8 mouse cellular contexts compared by ENCODE assay signal in genomic region chr12:51690893-51691844, GRCm38 (mm10). TPM values are rescaled to one million over a fixed set of nuclear protein-coding genes. Genes with fewer than 3 reads are reported as not detected.
DNase-seq lines count a peak whose midpoint lies in the region; ATAC-seq and TF ChIP-seq lines count a peak whose summit lies in the region.

Gene Ap4s1, plus strand, starts transcription at chr12:51691033.

- peak within 1 kb of the TSS; percentile 74 for H3K4me3 ChIP-seq in C2C12 (ENCODE audit: insufficient read depth, poor library complexity, severe bottlenecking)
- H3K4me3 ChIP-seq in erythroblast, embryonic 14.5 days (replicated peaks) = peak within 1 kb of the TSS; percentile 100
- H3K4me3 ChIP-seq in heart, embryonic 12.5 days = peak within 1 kb of the TSS; percentile 76
- H3K4me3 ChIP-seq in kidney, postnatal 0 days (replicated peaks; ENCODE audit: low read depth, low read length) = peak within 1 kb of the TSS; percentile 96
- H3K4me3 ChIP-seq in liver, embryonic 13.5 days (replicated peaks) = peak within 1 kb of the TSS; percentile 99
- peak within 1 kb of the TSS; percentile 96 for H3K4me3 ChIP-seq in stomach, embryonic 14.5 days (ENCODE audit: low read depth, low read length)

- H3K9me3 ChIP-seq in erythroblast, embryonic 14.5 days (ENCODE audit: control insufficient read depth, low read length) = no peaks in the 10 kb centered on the region
- H3K9me3 ChIP-seq in heart, embryonic 12.5 days (replicated peaks) = no peaks in the 10 kb centered on the region
- H3K9me3 ChIP-seq in kidney, postnatal 0 days (replicated peaks; ENCODE audit: low read length) = no peaks in the 10 kb centered on the region
- no peaks in the 10 kb centered on the region for H3K9me3 ChIP-seq in liver, embryonic 13.5 days (replicated peaks)
- H3K9me3 ChIP-seq in stomach, embryonic 14.5 days (ENCODE audit: control insufficient read depth, low read depth, low read length) = no peaks in the 10 kb centered on the region

- peak within 1 kb of the TSS; percentile 69 for H3K4me2 ChIP-seq in heart, embryonic 12.5 days
- peak within 1 kb of the TSS; percentile 65 for H3K4me2 ChIP-seq in kidney, postnatal 0 days (ENCODE audit: low read length)
- H3K4me2 ChIP-seq in liver, embryonic 13.5 days = peak within 1 kb of the TSS; percentile 74
- peak within 1 kb of the TSS; percentile 54 for H3K4me2 ChIP-seq in stomach, embryonic 14.5 days (replicated peaks; ENCODE audit: low read depth, low read length)

- TF ChIP-seq POLR2A in brain, embryonic 14.5 days (IDR thresholded peaks at IDR 0.05; ENCODE audit: borderline replicate concordance, extremely low read depth, insufficient read depth, insufficient read length, poor library complexity, severe bottlenecking) = peak; percentile 23; the same call in 1 of the 2 replicates

- H3ac ChIP-seq in C2C12 (ENCODE audit: control insufficient read depth, insufficient read length, low read depth) = peak within 1 kb of the TSS; percentile 91

- under 1% methylated on average over 106 of the region's 108 CpGs for WGBS in heart, embryonic 12.5 days
- under 1% methylated on average over 96 of the region's 108 CpGs for WGBS in kidney, postnatal 0 days
- under 1% methylated on average over 82 of the region's 108 CpGs for WGBS in liver, embryonic 13.5 days (ENCODE audit: insufficient replicate concordance)
- under 1% methylated on average over 90 of the region's 108 CpGs for WGBS in stomach, embryonic 14.5 days

- H3K79me2 ChIP-seq in C2C12 (ENCODE audit: control insufficient read depth, insufficient read depth) = peaks cover 75% of the 10 kb centered on the region

- TF ChIP-seq CTCF in C2C12 (IDR thresholded peaks at IDR 0.05; ENCODE audit: control insufficient read depth, insufficient read depth, insufficient read length) = no peak
- TF ChIP-seq CTCF in brain, embryonic 14.5 days (IDR thresholded peaks at IDR 0.05; ENCODE audit: borderline replicate concordance, extremely low read depth, insufficient read depth, insufficient read length) = no peak
- no peak for TF ChIP-seq CTCF in kidney, postnatal 0 days (IDR thresholded peaks at IDR 0.05; ENCODE audit: low read depth)

- DNase-seq in brain, embryonic 14.5 days (ENCODE audit: low read depth) = peak; percentile 76
- DNase-seq in kidney, postnatal 0 days (ENCODE audit: low spot score) = peak; percentile 71
- peak; percentile 69 for DNase-seq in liver, embryonic 13.5 days
- peak; percentile 67 to 68 for DNase-seq in natural killer cell, adult 2 months (ENCODE audit: low spot score in 2 of 2)

- no peaks in the 10 kb centered on the region for H3K36me3 ChIP-seq in C2C12 (ENCODE audit: control insufficient read depth, insufficient read depth)
- peaks cover 11% of the 10 kb centered on the region for H3K36me3 ChIP-seq in erythroblast, embryonic 14.5 days (ENCODE audit: control insufficient read depth)
- no peaks in the 10 kb centered on the region for H3K36me3 ChIP-seq in heart, embryonic 12.5 days
- no peaks in the 10 kb centered on the region for H3K36me3 ChIP-seq in kidney, postnatal 0 days (ENCODE audit: insufficient read depth, low read length)
- H3K36me3 ChIP-seq in liver, embryonic 13.5 days = no peaks in the 10 kb centered on the region
- no peaks in the 10 kb centered on the region for H3K36me3 ChIP-seq in stomach, embryonic 14.5 days (ENCODE audit: control insufficient read depth, insufficient read depth, low read length)

- peaks cover 58% of the 10 kb centered on the region for H3K4me1 ChIP-seq in erythroblast, embryonic 14.5 days (ENCODE audit: control insufficient read depth)
- H3K4me1 ChIP-seq in heart, embryonic 12.5 days (replicated peaks) = peaks cover 28% of the 10 kb centered on the region
- H3K4me1 ChIP-seq in kidney, postnatal 0 days (replicated peaks; ENCODE audit: insufficient read depth, low read length) = peaks cover 12% of the 10 kb centered on the region; the same call in 1 of the 2 replicates
- H3K4me1 ChIP-seq in liver, embryonic 13.5 days (replicated peaks) = peaks cover 52% of the 10 kb centered on the region
- H3K4me1 ChIP-seq in stomach, embryonic 14.5 days (ENCODE audit: control insufficient read depth, insufficient read depth, low read length) = peaks cover 13% of the 10 kb centered on the region

- no peaks in the 10 kb centered on the region for H3K27me3 ChIP-seq in C2C12 (ENCODE audit: control insufficient read depth, insufficient read depth, insufficient read length)
- H3K27me3 ChIP-seq in erythroblast, embryonic 14.5 days (ENCODE audit: control insufficient read depth) = no peaks in the 10 kb centered on the region
- H3K27me3 ChIP-seq in heart, embryonic 12.5 days (replicated peaks) = no peaks in the 10 kb centered on the region
- no peaks in the 10 kb centered on the region for H3K27me3 ChIP-seq in kidney, postnatal 0 days (ENCODE audit: insufficient read depth, low read length)
- no peaks in the 10 kb centered on the region for H3K27me3 ChIP-seq in liver, embryonic 13.5 days
- no peaks in the 10 kb centered on the region for H3K27me3 ChIP-seq in stomach, embryonic 14.5 days (ENCODE audit: control insufficient read depth, insufficient read depth, low read length)

- peak; percentile 71 for ATAC-seq in heart, embryonic 12.5 days (ENCODE audit: insufficient number of reproducible peaks, low FRiP score)
- ATAC-seq in kidney, postnatal 0 days (replicated peaks; ENCODE audit: low FRiP score, low read depth) = peak; percentile 65
- peak; percentile 70 for ATAC-seq in liver, embryonic 13.5 days (ENCODE audit: low read depth)
- ATAC-seq in stomach, embryonic 14.5 days (ENCODE audit: insufficient number of reproducible peaks, insufficient read depth, low FRiP score, low read depth) = peak; percentile 70

- H3K79me3 ChIP-seq in C2C12 (ENCODE audit: low read depth) = peaks cover 49% of the 10 kb centered on the region

- peak within 1 kb of the TSS; percentile 96 for H3K9ac ChIP-seq in heart, embryonic 12.5 days
- H3K9ac ChIP-seq in kidney, postnatal 0 days (ENCODE audit: low read depth, low read length) = peak within 1 kb of the TSS; percentile 99
- H3K9ac ChIP-seq in liver, embryonic 13.5 days = peak within 1 kb of the TSS; percentile 100
- H3K9ac ChIP-seq in stomach, embryonic 14.5 days (replicated peaks; ENCODE audit: low read depth, low read length) = peak within 1 kb of the TSS; percentile 99

- peak within 1 kb of the TSS; percentile 100 for H3K27ac ChIP-seq in heart, embryonic 12.5 days (ENCODE audit: poor library complexity, severe bottlenecking)
- peak within 1 kb of the TSS; percentile 100 for H3K27ac ChIP-seq in kidney, postnatal 0 days
- H3K27ac ChIP-seq in liver, embryonic 13.5 days = peak within 1 kb of the TSS; percentile 98
- peak within 1 kb of the TSS; percentile 100 for H3K27ac ChIP-seq in stomach, embryonic 14.5 days (ENCODE audit: low read length)

TF ChIP-seq in C2C12, 6 proteins besides CTCF, POLR2A, EP300 and RAD21:
- TF ChIP-seq MYOG (IDR thresholded peaks at IDR 0.05; ENCODE audit: control insufficient read depth, extremely low read depth, insufficient read length) (no peak), MAX (IDR thresholded peaks at IDR 0.05) (no peak), USF1 (IDR thresholded peaks at IDR 0.05; ENCODE audit: low read depth) (no peak), FOSL1 (IDR thresholded peaks at IDR 0.05; ENCODE audit: insufficient read depth, low read length, poor library complexity, severe bottlenecking) (no peak), MYOD1 (IDR thresholded peaks at IDR 0.05; ENCODE audit: control insufficient read depth, insufficient read length, low read depth) (no peak), CEBPB (IDR thresholded peaks at IDR 0.05; ENCODE audit: low read depth) (no peak)

RNA-seq across cellular contexts. Expression of gene Ap4s1, which starts in this region (rescaled TPM):
- polyA plus RNA-seq in C2C12 (2012; fragmentation: generic; extraction: Trizol) = 10.8 TPM
- 24.3 and 27.5 TPM in 2 replicates for polyA plus RNA-seq in brain, embryonic 14.5 days (2012; rRNA removed)
- 1.2 and 1.5 TPM in 2 replicates for polyA plus RNA-seq in erythroblast, embryonic 14.5 days (2012)
- 36.3 and 36.6 TPM in 2 replicates for polyA plus RNA-seq in heart, embryonic 12.5 days (2016; fragmentation: Nextera tagmentation; extraction: Ambion mirVana)
- 37.9 and 48.3 TPM in 2 replicates for polyA plus RNA-seq in kidney, postnatal 0 days (2015; fragmentation: Nextera tagmentation; extraction: Ambion mirVana)
- polyA plus RNA-seq in liver, embryonic 13.5 days (2015; fragmentation: Nextera tagmentation; extraction: Ambion mirVana) = 17.1 and 17.5 TPM in 2 replicates
- polyA plus RNA-seq in stomach, embryonic 14.5 days (2014; fragmentation: Nextera tagmentation; extraction: Ambion mirVana) = 29.6 and 34.1 TPM in 2 replicates

Comparison
In these comparisons a context has a peak if more than half of its experiments do, and no peak if none do; other contexts are left out.
1. Peak in every context shown above with its lines: DNase-seq, ATAC-seq, H3K4me3 ChIP-seq and H3K27ac ChIP-seq.